Mouse (Mus musculus): ENCODE results near the gene Cd38. TPM values are rescaled to one million over a fixed set of nuclear protein-coding genes. Genes with fewer than 3 reads are reported as not detected.

Gene Cd38
- polyA plus RNA-seq, 2 experiments: 5.2 to 10.6 TPM

DNA sequence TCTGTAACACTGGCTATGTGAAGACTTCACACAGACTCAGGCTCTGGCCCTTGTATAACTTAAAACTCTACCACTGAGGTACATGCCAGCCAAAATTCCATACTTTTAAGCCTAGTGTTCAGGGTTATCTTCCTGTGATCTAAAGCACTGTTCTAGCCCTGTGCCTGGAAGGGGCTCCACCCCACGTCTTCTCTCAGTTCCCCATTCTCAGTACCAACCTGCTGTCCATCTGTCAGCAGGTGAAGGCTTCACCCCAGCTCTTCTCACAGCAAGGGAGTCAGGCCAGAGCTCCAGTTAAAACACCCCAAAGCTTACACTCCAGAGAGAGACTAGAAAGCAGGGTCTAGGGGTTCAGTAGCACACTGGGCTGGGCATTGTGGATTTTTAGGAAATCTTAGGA, 22.7 kb upstream of the Cd38 start:
- Histone ChIP-seq H3K27ac (no peak overlapping the region), H3K36me3 (replicated peaks; ENCODE audit: control insufficient read depth, insufficient read depth, low read depth) (no peaks in the 10 kb centered on the region), H3K9ac (replicated peaks) (no peak overlapping the region), H3K4me2 (ENCODE audit: low read depth) (no peak overlapping the region), H3K4me1 (replicated peaks; ENCODE audit: control insufficient read depth in 2 of 2, insufficient read depth in 2 of 2, low read length in 1 of 2) (no peaks in the 10 kb centered on the region), H3K9me3 (ENCODE audit: control insufficient read depth, low read length) (no peaks in the 10 kb centered on the region), H3K4me3 (ENCODE audit: insufficient read depth in 1 of 2, low read depth in 2 of 2, low read length in 2 of 2) (no peak overlapping the region), H3K27me3 (ENCODE audit: control insufficient read depth, insufficient read depth, low read length) (no peaks in the 10 kb centered on the region)
- 30% methylated on average over 1 of the region's 1 CpGs for WGBS (ENCODE audit: insufficient replicate concordance)
- ATAC-seq (ENCODE audit: insufficient read depth): no peak
- DNase-seq (ENCODE audit: low read depth in 3 of 3, low spot score in 3 of 3): no peak
- TF ChIP-seq CTCF (IDR thresholded peaks at IDR 0.05; ENCODE audit: low read depth) (no peak), EP300 (IDR thresholded peaks at IDR 0.05; ENCODE audit: low read depth) (no peak)

GRCm38 (mm10) chr5:43846227-43846626, 22.1 kb upstream of the Cd38 start:
- DNase-seq (ENCODE audit: low read depth in 3 of 3, low spot score in 3 of 3) (no peak), ATAC-seq (ENCODE audit: insufficient read depth) (no peak)
- H3K4me2 ChIP-seq (ENCODE audit: low read depth): no peak overlapping the region
- H3K4me3 ChIP-seq (ENCODE audit: insufficient read depth in 1 of 2, low read depth in 2 of 2, low read length in 2 of 2): no peak overlapping the region
- 34% methylated on average over 2 of the region's 2 CpGs for WGBS (ENCODE audit: insufficient replicate concordance)
- no peaks in the 10 kb centered on the region for H3K27me3 ChIP-seq (ENCODE audit: control insufficient read depth, insufficient read depth, low read length)
- H3K27ac ChIP-seq: no peak overlapping the region
- no peak overlapping the region for H3K9ac ChIP-seq (replicated peaks)
- H3K9me3 ChIP-seq (ENCODE audit: control insufficient read depth, low read length): no peaks in the 10 kb centered on the region
- no peaks in the 10 kb centered on the region for H3K4me1 ChIP-seq (replicated peaks; ENCODE audit: control insufficient read depth in 2 of 2, insufficient read depth in 2 of 2, low read length in 1 of 2)
- no peak for TF ChIP-seq CTCF (IDR thresholded peaks at IDR 0.05; ENCODE audit: low read depth)
- no peak for TF ChIP-seq EP300 (IDR thresholded peaks at IDR 0.05; ENCODE audit: low read depth)
- no peaks in the 10 kb centered on the region for H3K36me3 ChIP-seq (replicated peaks; ENCODE audit: control insufficient read depth, insufficient read depth, low read depth)

DNA sequence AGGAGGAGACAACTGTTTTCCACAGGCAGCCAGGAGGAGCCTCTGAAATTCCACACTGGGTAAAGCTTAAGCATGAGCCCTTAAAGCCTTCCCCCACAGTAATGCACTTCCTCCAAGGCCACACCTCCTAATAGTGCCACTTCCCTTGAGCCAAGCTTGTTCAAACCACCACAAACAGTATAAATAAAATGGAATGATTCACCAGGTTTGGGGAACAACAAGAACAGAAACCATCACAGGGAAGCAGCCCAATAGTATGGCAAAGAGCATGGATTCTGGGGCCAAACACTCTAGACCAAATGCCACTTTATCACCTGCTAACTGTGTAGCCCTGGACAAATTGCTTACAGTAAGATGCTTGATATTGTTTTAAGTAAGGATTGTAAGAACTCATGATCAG, 20.8 kb upstream of the Cd38 start:
- Histone ChIP-seq H3K9me3 (ENCODE audit: control insufficient read depth, low read length) (no peaks in the 10 kb centered on the region), H3K27ac (no peak overlapping the region), H3K4me3 (ENCODE audit: insufficient read depth in 1 of 2, low read depth in 2 of 2, low read length in 2 of 2) (no peak overlapping the region), H3K27me3 (ENCODE audit: control insufficient read depth, insufficient read depth, low read length) (no peaks in the 10 kb centered on the region), H3K4me2 (ENCODE audit: low read depth) (no peak overlapping the region), H3K36me3 (replicated peaks; ENCODE audit: control insufficient read depth, insufficient read depth, low read depth) (no peaks in the 10 kb centered on the region), H3K4me1 (replicated peaks; ENCODE audit: control insufficient read depth in 2 of 2, insufficient read depth in 2 of 2, low read length in 1 of 2) (no peaks in the 10 kb centered on the region), H3K9ac (replicated peaks) (no peak overlapping the region)
- ATAC-seq (ENCODE audit: insufficient read depth) (no peak), DNase-seq (ENCODE audit: low read depth in 3 of 3, low spot score in 3 of 3) (no peak)
- TF ChIP-seq EP300 (IDR thresholded peaks at IDR 0.05; ENCODE audit: low read depth) (no peak), CTCF (IDR thresholded peaks at IDR 0.05; ENCODE audit: low read depth) (no peak)

DNA sequence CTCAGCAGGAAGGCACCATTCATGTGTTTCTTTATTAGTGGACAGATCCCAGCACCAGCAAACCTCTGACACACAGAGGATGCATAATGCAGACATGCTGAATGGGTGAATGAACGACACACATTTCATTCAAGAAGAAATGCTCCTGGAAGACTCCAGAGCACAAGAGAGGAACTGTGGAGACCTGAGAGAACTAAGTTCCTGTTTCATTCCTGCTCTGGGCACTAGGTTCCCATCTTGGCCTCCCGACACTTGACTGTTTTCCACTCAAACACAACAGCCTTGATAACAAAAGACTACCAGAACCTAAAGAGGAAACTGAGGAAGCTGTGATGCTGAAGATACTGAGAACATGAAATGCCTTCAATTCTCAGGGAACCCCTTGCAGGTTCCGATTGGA, 20.1 kb upstream of the Cd38 start:
- Histone ChIP-seq H3K9me3 (ENCODE audit: control insufficient read depth, low read length) (no peaks in the 10 kb centered on the region), H3K27me3 (ENCODE audit: control insufficient read depth, insufficient read depth, low read length) (no peaks in the 10 kb centered on the region), H3K4me3 (ENCODE audit: insufficient read depth in 1 of 2, low read depth in 2 of 2, low read length in 2 of 2) (no peak overlapping the region), H3K4me1 (replicated peaks; ENCODE audit: control insufficient read depth in 2 of 2, insufficient read depth in 2 of 2, low read length in 1 of 2) (no peaks in the 10 kb centered on the region; a peak in 1 of 4 replicates), H3K4me2 (ENCODE audit: low read depth) (no peak overlapping the region), H3K27ac (no peak overlapping the region), H3K36me3 (replicated peaks; ENCODE audit: control insufficient read depth, insufficient read depth, low read depth) (no peaks in the 10 kb centered on the region), H3K9ac (replicated peaks) (no peak overlapping the region)
- WGBS (ENCODE audit: insufficient replicate concordance): 39% methylated on average over 3 of the region's 3 CpGs
- ATAC-seq (ENCODE audit: insufficient read depth) (no peak), DNase-seq (ENCODE audit: low read depth in 3 of 3, low spot score in 3 of 3) (no peak)
- no peak for TF ChIP-seq EP300 (IDR thresholded peaks at IDR 0.05; ENCODE audit: low read depth)
- no peak for TF ChIP-seq CTCF (IDR thresholded peaks at IDR 0.05; ENCODE audit: low read depth)

- WGBS (ENCODE audit: insufficient replicate concordance): 42% methylated on average over 11 of the region's 11 CpGs
- no peaks in the 10 kb centered on the region; the same call in 1 of the 2 replicates for H3K9me3 ChIP-seq (ENCODE audit: control insufficient read depth, low read length)
- no peaks in the 10 kb centered on the region for H3K27me3 ChIP-seq (ENCODE audit: control insufficient read depth, insufficient read depth, low read length)
- H3K4me1 ChIP-seq (replicated peaks; ENCODE audit: control insufficient read depth in 2 of 2, insufficient read depth in 2 of 2, low read length in 1 of 2): peaks cover 0 to 4% of the 10 kb centered on the region in 2 experiments; a peak in 2 of 4 replicates
- ATAC-seq (ENCODE audit: insufficient read depth) (no peak), DNase-seq (ENCODE audit: low read depth in 3 of 3, low spot score in 3 of 3) (no peak)
- no peak overlapping the region for H3K27ac ChIP-seq
- no peak overlapping the region for H3K9ac ChIP-seq (replicated peaks)
- no peaks in the 10 kb centered on the region for H3K36me3 ChIP-seq (replicated peaks; ENCODE audit: control insufficient read depth, insufficient read depth, low read depth)
- H3K4me3 ChIP-seq (ENCODE audit: insufficient read depth in 1 of 2, low read depth in 2 of 2, low read length in 2 of 2): no peak overlapping the region
- H3K4me2 ChIP-seq (ENCODE audit: low read depth): no peak overlapping the region
- TF ChIP-seq CTCF (IDR thresholded peaks at IDR 0.05; ENCODE audit: low read depth) (no peak), EP300 (IDR thresholded peaks at IDR 0.05; ENCODE audit: low read depth) (no peak)
Observed at GRCm38 (mm10) chr5:43853096-43853867, 15.1 kb upstream of the Cd38 start.
